Mouse (Mus musculus): ENCODE data around the gene Izumo1r. TPM values are rescaled to one million over a fixed set of nuclear protein-coding genes. Genes with fewer than 3 reads are reported as not detected.
"Not testable (repeated sequence)": the region's sequence is repeated elsewhere in the genome, so short reads cannot be mapped to it uniquely, and the experiment has no call there.

Izumo1r gene
- total RNA-seq, 2 experiments from 2014 or later = 1.9 TPM; not detected in 1

DNA sequence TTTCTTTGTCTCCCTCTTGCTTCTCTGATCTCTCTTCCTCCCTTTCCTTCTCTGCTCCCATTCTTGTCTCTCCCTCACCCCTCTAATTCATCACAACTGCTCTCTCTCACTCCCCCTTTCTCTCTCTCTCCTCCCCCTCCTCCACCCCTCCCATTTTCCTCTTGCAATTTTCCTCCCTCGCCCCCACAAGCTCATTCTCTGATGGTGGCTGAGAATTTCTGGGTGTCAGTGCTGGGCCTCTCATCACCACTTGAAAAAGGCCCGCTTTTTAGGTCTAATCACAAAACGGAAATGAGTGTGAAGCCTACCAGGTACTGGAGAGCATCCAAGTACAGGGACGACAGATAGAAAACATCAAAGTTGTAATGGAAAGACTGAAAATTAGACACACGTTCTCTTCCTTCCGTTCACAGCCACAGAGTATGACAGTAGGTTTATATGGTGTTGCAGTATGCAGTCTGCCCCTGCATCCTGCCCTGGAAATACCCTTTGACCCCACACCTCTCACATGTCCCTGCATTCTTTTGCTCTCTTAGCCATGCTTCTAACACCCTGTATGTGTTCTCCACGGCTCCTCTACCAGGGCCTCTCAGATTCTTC lies 4.2 kb upstream of the Izumo1r start:
- ATAC-seq (replicated peaks; ENCODE audit: low FRiP score, low TSS enrichment, poor library complexity, severe bottlenecking) = no peak

DNA sequence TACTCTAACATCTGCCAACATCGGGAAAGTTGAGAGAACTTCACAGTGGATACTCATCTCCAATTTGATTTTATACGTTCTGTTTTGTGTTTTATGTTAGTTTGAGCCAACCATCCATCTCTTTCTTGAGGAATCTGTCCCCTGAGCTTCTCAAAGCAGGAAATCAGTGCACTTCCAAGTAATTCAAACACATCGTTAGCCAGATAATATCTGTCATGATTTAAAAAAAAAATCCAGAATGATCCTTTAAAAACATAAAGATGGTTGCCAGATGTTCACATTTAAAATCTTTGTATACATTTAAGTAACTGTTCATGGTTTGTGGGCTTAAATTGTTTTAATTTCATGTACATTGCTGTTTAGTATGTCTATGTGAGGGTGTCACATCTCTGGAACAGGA lies 2.2 kb upstream of the Izumo1r start:
- ATAC-seq (replicated peaks; ENCODE audit: low FRiP score, low TSS enrichment, poor library complexity, severe bottlenecking) = no peak

DNA sequence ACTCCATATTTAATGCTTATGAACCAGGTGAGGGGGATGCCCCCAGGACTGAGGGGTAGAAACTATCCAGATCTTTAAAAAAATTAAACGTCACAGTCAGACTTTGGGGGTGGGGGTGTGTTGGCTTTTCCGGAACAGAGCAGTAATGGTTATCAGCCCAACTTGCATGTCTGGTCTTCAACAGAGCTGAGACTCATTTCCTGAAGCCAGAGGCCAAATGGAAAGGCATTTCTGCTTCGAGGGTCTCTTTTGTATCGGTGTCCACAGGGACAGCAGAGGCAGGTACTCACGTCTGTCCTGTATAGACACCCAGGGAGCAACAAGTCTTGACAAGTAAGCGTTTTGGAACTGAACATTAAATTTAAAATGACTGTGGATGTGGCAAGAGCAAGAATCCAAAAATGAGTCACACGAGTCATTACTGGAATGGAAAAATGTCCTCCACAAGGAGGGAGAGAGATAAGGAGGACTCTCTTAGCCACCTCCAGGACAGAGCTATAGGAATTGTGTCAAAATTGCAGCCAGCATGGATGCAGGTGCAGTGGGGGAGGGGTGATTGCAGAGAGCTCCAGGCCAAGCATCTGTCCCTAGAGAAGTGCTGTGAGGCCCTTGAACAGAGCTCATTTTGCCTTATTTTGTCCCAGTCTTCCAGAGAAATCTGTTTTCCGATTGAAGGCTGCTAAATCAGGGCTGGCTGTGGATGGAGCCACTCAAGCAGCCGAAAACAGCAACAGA lies 1.2 kb upstream of the Izumo1r start:
- ATAC-seq (replicated peaks; ENCODE audit: low FRiP score, low TSS enrichment, poor library complexity, severe bottlenecking) = no peak

DNA sequence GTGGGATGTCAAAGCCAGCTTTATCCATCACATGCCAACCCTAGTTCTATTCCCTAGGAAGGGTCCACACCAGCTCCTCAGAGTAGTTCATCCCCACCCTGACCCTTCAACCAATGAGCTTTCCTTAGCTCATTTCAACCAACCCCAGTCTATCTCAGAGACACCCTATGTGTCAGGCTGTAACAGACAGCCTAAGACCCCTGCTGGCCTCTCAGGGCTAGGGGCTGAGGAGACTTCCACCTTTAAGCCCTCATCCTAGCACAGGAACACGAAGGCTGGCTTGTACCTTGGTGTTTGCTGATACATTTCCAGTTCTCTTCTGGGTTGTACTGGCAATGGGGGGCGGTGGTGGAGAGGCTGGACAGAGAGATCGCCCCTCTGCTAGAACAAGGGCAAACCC lies 743 bp downstream of the Izumo1r start:
- no peak for ATAC-seq (replicated peaks; ENCODE audit: low FRiP score, low TSS enrichment, poor library complexity, severe bottlenecking)

DNA sequence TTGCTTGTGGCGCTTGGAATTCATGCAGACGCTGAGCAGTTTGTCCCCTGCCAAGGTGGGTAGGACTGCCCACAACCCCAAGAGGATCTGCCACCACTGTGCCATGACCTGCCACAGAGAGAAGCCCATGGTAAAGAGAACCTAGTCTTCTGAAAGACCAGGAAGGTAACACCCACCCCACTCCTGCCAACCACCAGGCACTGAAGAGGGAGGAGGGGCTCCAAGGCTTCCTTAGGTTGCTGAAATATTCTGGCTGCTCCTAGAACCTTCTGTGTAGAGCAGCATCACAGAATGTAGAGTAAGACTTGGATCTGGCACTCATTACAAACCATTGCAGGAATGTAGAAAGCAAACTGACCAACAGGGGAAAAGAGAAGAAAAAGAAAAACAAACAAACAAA lies 1.3 kb downstream of the Izumo1r start:
- ATAC-seq (replicated peaks; ENCODE audit: low FRiP score, low TSS enrichment, poor library complexity, severe bottlenecking) = no peak

DNA sequence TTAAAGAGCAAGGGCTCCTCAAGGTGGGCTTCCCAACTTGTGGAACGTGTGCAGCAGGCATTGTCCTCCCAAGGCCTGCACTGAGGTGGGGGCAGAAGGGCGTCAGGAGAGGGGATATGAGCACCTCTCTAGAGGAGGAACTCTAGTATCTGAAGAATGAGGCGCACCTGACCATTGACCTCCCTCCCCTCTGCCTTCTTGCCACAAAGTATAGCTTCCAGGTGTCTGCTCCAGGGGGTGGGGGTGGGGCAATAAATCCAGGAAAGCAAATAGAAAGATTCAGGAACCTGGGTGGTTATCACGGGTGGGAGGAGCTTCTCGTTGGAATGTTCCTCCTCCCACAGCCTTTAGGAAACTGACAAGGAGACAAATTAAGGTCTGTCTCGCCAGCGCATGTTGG lies 2.0 kb downstream of the Izumo1r start:
- no peak for ATAC-seq (replicated peaks; ENCODE audit: low FRiP score, low TSS enrichment, poor library complexity, severe bottlenecking)

DNA sequence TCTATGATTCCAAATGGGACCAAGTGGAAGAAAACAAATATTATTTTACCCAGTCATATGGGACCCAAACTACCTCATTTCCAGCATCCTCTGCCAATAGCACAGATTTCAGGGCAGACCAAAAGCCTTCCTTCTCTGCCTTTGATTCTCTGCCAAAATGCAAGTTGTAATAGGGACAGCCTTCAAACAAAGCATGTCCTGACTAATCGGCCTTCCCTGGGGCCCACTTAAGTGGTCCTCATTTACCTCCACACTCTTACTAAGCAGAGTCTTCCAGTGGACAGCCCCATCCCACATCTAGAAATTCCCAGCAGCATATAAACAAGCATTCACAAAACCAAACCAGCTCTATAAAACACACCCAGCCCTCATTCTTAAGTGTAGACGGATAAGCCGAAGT lies 6.6 kb downstream of the Izumo1r start:
- ATAC-seq (replicated peaks; ENCODE audit: low FRiP score, low TSS enrichment, poor library complexity, severe bottlenecking) = no peak

DNA sequence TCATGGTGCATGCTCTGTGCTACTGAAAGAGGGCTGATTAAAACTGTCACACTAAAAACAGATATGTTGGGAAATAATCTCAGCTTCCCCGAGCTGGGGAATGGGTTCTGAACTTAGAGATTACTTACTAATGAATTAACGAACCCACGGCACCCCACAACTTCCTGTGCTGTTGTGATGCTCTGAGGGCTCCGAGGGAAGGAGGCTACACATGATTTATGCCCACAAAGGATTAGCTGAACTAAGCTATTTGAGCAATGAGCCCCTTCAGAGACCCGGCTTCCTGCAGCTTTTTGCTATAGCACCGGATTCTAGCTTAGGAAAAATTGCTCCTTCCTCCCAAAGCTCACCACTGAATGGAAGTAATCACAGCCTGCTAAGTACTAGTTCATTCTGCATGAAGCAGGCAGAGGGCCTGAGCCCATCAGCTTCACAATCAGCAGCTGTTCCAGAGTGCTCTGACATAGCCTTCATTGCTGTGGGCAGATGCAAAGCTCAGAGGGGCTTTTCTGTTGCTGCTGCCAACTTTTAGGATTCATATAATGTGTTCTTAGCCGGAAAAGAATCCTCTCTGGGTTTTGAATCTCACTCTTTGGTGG lies 8.4 kb downstream of the Izumo1r start:
- 0 out of 2 replicates have a peak, but pooled peaks have one; percentile 27 for ATAC-seq (replicated peaks; ENCODE audit: low FRiP score, low TSS enrichment, poor library complexity, severe bottlenecking)

DNA sequence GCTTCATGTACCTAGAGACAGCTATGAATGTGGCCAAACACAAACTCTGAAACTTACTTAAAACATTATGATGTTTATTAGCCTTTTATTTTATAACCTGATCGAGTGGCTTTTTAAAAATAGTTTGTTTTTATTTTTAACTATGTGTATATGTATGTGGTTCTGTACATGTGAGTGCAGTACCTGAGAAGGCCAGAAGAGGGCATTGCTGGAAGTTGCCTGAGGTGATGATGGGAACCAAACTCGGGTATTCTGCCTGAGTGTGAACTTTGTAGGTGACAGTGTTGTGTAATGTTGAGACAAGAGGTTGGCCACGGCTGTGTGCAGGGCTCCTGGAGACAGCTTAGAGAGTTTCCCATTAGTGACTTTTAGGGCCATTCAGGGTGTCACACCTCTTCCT lies 9.1 kb downstream of the Izumo1r start:
- ATAC-seq (replicated peaks; ENCODE audit: low FRiP score, low TSS enrichment, poor library complexity, severe bottlenecking) = 0 out of 2 replicates have a peak, but pooled peaks have one; percentile 28

DNA sequence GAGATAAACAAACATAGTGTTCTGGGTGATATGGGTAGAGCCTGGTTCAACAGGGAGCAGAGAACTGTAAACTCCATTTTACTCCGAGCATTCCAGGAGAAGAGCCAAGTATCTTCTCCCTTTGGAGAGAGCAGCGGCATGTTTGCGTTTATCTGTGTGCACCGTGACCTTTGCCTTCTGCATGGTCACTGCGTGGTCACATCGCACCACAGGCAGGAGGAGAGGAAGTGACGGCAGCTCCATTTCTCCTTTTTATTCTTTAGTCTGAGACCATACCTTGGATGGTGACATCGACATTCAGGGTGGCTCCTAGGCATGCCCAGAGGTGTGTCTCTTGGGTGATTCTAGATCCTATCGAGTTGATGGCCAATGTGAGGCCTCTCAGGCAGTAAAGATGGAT lies 10.4 kb downstream of the Izumo1r start:
- no peak for ATAC-seq (replicated peaks; ENCODE audit: low FRiP score, low TSS enrichment, poor library complexity, severe bottlenecking)

DNA sequence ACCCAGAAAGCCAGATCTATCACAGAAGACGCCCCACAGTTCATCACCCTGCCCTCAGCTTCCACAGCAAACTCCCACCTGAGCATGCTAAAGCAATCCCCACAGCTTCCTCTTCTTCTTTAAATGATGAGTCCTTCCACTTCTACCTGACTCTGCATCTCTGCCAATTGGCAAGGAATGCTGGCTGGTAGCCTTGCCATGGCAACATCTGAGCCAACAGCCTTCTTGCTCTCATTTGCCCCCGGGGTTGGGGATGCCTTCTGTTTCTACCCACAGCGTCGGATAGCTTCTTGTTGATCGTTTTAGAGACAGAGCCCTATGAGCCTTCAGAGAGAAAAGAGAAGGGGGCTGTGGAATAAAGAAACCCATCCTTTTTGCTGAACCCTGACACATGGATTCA lies 11.9 kb downstream of the Izumo1r start:
- no peak for ATAC-seq (replicated peaks; ENCODE audit: low FRiP score, low TSS enrichment, poor library complexity, severe bottlenecking)

DNA sequence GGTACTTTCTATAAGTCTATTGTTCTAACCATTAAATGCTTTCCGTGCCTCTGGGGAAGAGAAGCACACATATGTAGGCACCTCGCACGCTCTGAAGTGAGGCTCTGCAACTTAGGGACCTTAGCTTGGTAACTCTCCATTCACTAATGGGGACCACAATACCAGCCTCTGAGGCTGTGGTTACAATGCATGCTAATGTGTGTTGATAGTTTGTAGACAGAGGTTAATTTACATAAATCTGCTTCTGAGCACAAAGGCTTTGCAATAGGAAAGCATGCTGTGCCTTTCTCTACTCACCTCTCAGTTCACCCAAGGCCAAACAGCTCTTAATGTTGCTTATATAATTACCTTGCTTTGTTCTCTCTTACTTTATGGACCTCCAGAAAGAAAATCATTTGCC lies 13.1 kb downstream of the Izumo1r start:
- ATAC-seq (replicated peaks; ENCODE audit: low FRiP score, low TSS enrichment, poor library complexity, severe bottlenecking) = no peak

DNA sequence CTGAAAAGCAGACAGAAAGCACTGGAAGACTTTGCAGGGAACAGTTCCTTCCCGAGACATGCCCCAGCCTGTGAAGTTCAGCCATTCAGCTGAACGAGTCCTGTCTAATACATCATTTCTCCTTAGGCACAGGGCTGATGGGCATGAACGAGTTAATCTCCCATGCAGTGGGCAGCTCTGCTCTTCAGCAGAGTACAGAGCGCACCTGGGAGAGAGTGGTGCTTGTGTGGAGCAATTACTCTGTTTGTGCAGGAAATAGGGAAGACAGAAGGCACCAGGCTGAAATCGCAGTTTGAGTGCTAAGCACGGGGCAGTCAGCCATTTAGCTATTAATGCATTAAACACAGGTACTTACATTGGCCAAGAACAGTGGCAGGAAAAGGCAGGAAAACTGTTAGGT lies 15.1 kb downstream of the Izumo1r start:
- ATAC-seq (replicated peaks; ENCODE audit: low FRiP score, low TSS enrichment, poor library complexity, severe bottlenecking) = no peak

DNA sequence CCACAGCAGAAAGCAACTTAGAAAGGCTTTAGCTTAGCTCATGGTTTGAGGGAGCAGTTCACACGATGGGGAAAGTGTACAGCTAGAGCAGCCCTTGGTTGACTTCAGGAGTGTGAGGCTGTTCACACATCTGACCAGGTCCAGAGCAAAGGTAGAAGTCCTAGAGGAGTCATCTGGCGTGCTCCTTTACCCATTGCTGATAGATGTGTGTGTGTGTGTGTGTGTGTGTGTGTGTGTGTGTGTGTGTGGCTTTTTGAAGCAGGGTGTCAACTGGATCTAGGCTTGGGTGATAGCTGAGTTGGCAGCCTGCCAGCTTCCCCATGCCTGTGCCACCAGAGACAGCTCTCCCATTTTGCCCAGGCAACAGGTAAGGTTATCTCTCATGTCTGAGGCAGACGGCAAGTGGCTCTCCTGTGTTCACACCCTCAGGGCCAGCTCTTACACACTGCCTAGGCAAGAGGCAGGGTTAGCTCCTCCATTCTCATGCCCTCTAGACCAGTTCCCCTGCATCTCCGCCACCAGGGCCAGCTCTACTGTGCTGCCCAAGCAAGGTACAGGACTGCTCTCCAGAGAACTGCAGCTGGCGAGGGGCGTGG lies 15.9 kb downstream of the Izumo1r start:
- peak; percentile 66 for ATAC-seq (replicated peaks; ENCODE audit: low FRiP score, low TSS enrichment, poor library complexity, severe bottlenecking)

DNA sequence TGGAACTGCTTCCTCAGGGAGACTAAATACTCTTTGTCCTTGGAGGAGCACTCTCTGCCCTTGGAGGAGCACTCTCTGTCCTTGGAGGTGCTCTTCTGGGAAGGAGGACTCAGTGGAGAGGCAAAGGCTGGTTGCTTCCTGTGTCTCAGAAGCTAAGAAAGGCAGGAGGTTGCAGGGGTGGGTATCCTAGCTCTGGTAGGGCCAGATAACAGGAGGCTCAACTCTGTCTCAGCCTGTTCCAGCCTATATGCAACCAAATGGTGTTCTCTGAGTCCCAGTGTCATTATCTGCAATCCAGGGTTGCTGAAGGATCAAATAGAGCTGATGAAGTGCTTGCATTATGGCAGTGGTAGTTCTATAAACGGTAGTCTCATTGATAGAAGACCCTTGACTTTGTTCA lies 17.8 kb downstream of the Izumo1r start:
- peak; percentile 81 for ATAC-seq (replicated peaks; ENCODE audit: low FRiP score, low TSS enrichment, poor library complexity, severe bottlenecking)

DNA sequence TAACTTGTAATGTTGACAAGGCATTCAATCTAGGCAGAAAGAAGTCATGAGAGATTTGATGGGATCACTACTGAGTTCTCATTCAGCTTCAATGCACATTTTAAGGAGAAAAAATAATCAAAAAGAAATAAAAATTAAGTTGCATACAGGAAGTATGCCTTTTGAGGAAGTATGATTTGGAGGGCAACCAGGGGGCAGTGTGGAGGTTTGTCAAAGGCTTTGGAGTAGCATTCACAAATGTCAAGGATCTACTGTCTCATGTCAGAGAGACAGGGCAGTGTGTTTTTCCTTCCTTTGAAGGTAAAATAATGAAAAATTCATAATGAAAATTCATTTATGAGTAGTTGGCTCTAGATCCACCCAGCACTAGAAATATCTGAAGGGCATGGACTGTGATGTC lies 18.6 kb downstream of the Izumo1r start:
- no peak for ATAC-seq (replicated peaks; ENCODE audit: low FRiP score, low TSS enrichment, poor library complexity, severe bottlenecking)

DNA sequence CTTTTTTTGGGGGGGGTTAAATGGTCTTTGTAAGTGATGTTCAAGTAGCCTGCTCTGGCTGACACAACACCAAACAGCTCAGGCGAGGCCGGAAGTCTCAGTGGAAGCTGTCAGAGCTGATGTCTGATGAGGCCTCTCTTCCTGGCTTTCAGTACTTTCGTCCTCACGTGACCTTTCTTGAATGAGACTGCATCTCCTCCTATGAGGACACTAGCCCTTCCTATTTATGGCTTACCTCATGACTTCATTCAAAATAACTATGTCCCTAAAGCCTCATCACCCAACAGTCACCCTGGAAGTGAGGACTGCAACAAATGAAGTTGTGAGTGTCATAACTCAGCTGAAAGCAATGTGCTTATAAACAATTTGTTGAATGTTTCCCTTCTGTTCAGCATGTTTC lies 19.1 kb downstream of the Izumo1r start:
- no peak for ATAC-seq (replicated peaks; ENCODE audit: low FRiP score, low TSS enrichment, poor library complexity, severe bottlenecking)

DNA sequence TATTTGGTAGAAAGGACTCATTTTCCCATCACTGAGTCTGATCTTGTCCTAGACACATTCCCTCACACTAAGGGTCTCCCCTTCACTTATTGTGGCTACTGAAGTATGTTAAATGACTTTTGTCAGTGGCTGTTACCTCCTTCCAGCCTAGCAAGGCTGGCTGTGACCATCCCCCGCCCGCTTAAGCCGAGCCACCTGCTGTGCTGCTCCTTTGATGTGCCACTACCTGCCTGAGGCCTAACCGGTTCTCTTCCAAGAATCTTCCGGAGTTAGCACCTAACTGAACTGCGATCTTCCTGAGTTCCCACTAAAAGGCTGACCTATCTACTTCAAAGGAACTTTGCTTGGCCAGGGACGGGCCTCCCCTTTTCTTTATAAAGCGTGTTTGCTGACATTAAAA lies 27.2 kb downstream of the Izumo1r start:
- ATAC-seq (replicated peaks; ENCODE audit: low FRiP score, low TSS enrichment, poor library complexity, severe bottlenecking) = not testable (repeated sequence)

DNA sequence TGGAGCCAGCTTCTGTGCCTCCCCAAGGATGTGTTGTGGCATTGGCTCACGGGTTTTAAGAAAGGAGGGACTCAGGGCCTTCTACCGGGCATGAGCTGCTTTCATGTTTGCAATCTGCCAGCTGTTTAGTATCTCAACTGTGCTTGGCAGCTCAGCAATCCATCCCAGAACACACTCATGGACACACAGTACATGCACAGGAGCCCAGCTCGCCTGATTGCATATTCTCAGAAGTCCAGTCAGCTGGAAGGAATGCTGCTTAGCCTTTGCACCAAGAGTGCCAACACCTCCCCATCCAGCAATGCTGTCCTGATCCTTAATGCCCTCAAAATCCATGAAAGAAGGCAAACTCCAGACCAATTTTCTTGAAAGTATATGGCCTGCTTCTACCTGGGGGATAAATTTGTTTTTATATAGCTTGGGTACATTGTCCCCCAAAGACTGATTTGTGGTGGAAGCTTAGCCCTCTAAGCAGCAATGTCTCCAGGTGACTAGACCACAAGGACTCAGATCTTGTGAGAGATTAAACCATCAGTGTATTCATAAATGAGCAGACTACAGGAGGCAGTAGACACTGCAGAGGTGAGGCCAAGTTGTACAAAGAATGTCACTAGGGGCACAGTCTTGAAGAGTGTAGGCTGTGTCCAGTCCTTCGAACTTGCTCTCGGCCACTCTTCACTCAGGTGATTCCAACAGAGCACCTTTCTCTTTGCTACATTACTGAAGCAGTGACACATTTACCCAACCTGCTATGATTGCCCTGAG lies 27.8 kb downstream of the Izumo1r start:
- ATAC-seq (replicated peaks; ENCODE audit: low FRiP score, low TSS enrichment, poor library complexity, severe bottlenecking) = no peak

Measured in megakaryocyte-erythroid progenitor cell, adult 5-6 weeks (primary cell).